Mouse (Mus musculus): ENCODE results near the gene Arhgap24.

- TF ChIP-seq TAL1 (IDR thresholded peaks at IDR 0.05; ENCODE audit: low read length): no peak
- TF ChIP-seq GATA1 (IDR thresholded peaks at IDR 0.05; ENCODE audit: low read length): no peak
Measured at GRCm38 (mm10) chr5:102874605-102875298, 393.6 kb downstream of the Arhgap24 start.

All from erythroblast, embryonic 14.5 days (primary cell).